Mouse (Mus musculus): ENCODE data around the gene Ggact. TPM values are rescaled to one million over a fixed set of nuclear protein-coding genes. Genes with fewer than 3 reads are reported as not detected.
A peak's percentile ranks its signal among the peaks of the same experiment; 100 is the strongest.

The Ggact gene
- 10.8 and 13.7 TPM in 2 replicates for polyA plus RNA-seq (2015; fragmentation: Nextera tagmentation; extraction: Ambion mirVana)

GRCm38 (mm10) chr14:122913657-122914056, at the start of gene Ggact:
TSS of gene Ggact (minus strand) at chr14:122913757.
- H3K4me3 ChIP-seq = peak within 1 kb of the TSS; percentile 81
- 84% methylated on average over 6 of the region's 6 CpGs for WGBS
- H3K4me1 ChIP-seq (replicated peaks) = peaks cover 14% of the 10 kb centered on the region
- no peaks in the 10 kb centered on the region for H3K36me3 ChIP-seq
- H3K9ac ChIP-seq = peak within 1 kb of the TSS; percentile 63
- no peaks in the 10 kb centered on the region for H3K9me3 ChIP-seq
- no peak for ATAC-seq (ENCODE audit: low FRiP score, low read depth)
- H3K4me2 ChIP-seq = peak within 1 kb of the TSS; percentile 99
- peaks cover 9% of the 10 kb centered on the region; the same call in 1 of the 2 replicates for H3K27me3 ChIP-seq
- no peak within 1 kb of the TSS; the same call in 1 of the 2 replicates for H3K27ac ChIP-seq (replicated peaks)

DNA sequence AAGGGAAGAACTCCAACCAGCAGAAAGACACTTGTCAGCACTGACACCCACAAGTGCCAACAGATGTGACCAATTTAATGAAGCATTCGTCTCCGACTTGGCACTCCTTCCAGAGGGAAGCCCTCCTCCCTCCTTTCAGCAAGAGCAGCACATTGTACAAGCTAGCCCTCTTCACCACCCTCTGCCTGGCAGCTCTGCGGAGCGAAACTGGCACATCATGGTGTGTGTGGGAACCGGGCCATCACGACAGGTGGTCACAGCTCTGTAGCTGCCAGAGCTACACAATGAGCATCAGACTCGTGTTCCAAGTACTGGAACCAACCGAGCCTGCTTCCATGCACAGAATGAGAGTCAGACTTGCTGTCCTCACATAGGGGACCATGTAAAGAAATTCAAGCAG, 44.4 kb upstream of the Ggact start:
- ATAC-seq (ENCODE audit: low FRiP score, low read depth) = peak; percentile 97
- H3K36me3 ChIP-seq = peaks cover 5% of the 10 kb centered on the region
- no peaks in the 10 kb centered on the region for H3K27me3 ChIP-seq
- 0 out of 2 replicates have a peak overlapping the region, but pooled peaks have one; percentile 8 for H3K27ac ChIP-seq (replicated peaks)
- 52% methylated on average over 8 of the region's 8 CpGs for WGBS
- peaks cover 3% of the 10 kb centered on the region; the same call in 1 of the 2 replicates for H3K4me1 ChIP-seq (replicated peaks)
- H3K4me3 ChIP-seq = no peak overlapping the region
- no peak overlapping the region for H3K9ac ChIP-seq
- no peak overlapping the region for H3K4me2 ChIP-seq
- no peaks in the 10 kb centered on the region for H3K9me3 ChIP-seq

DNA sequence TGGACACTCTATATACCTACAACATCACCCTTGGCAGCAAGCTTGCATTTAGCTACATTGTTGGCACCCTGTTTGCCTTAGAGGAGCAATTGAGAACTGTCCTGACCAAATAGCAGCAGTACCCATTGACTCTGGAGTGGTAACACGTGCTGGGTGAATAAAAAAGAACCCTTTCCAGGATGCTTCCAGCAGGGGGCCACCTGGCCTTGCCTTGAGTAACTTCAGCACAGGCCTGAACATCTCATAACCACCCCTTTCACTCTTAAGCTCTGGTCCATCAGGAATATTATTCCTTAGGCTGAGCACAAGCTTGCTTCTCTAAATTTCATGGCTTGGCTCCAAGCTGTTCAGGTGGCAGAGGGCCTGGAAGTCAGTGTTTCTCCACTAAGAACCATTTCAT, 39.8 kb upstream of the Ggact start:
- peak; percentile 57; the same call in 1 of the 2 replicates for ATAC-seq (ENCODE audit: low FRiP score, low read depth)
- H3K27me3 ChIP-seq = no peaks in the 10 kb centered on the region
- no peak overlapping the region for H3K4me3 ChIP-seq
- H3K9ac ChIP-seq = no peak overlapping the region
- 30% methylated on average over 1 of the region's 1 CpGs for WGBS
- peaks cover 10% of the 10 kb centered on the region; the same call in 1 of the 2 replicates for H3K36me3 ChIP-seq
- no peak overlapping the region for H3K4me2 ChIP-seq
- H3K9me3 ChIP-seq = no peaks in the 10 kb centered on the region
- peaks cover 3% of the 10 kb centered on the region; the same call in 1 of the 2 replicates for H3K4me1 ChIP-seq (replicated peaks)
- H3K27ac ChIP-seq (replicated peaks) = no peak overlapping the region

- ATAC-seq (ENCODE audit: low FRiP score, low read depth) = no peak
- 94% methylated on average over 1 of the region's 1 CpGs for WGBS
These were observed 39.0 kb upstream of the Ggact start for GRCm38 (mm10) chr14:122952556-122952955.

DNA sequence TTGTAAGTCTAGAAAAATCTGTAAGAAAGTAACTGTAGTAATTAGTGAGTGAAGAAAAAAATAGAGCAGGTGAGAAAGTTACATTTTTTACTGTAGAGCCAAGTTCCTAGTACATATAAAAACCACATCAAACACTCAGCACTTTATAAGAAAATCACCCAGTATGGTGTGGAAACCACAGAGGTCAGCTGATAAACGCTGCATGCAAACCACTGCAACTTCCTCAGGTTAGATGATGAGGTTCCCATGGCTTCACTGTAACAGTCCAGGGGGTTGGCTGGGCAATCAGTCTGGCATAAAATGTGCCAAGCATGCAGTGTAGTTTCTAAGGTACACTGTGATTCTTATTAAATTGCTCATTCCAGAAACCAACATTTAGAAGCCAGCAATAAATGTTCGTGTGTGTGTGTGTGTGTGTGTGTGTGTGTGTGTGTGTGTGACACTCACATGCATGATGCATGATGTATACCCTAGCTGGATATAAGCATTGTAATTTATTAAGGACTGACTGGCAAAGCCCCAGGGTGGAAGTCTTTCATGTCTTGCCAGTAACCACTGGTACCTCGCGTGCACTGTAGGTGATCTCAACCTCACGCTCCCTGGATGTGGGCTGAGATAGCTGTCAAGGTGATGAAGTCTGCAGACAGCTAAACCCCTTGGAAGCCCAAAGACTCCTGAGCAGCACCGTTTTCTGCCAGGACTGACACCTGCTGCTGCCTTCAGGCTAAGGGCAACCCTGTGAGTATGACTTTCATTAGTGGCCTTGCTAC, 38.3 kb upstream of the Ggact start:
- WGBS = 79% methylated on average over 6 of the region's 6 CpGs
- no peak overlapping the region for H3K4me2 ChIP-seq
- no peaks in the 10 kb centered on the region for H3K4me1 ChIP-seq (replicated peaks)
- H3K4me3 ChIP-seq = no peak overlapping the region
- H3K27ac ChIP-seq (replicated peaks) = no peak overlapping the region
- no peaks in the 10 kb centered on the region for H3K9me3 ChIP-seq
- no peak overlapping the region for H3K9ac ChIP-seq
- peaks cover 19% of the 10 kb centered on the region; the same call in 1 of the 2 replicates for H3K36me3 ChIP-seq
- no peaks in the 10 kb centered on the region for H3K27me3 ChIP-seq
- ATAC-seq (ENCODE audit: low FRiP score, low read depth) = no peak

More at GRCm38 (mm10) chr14:122952556-122952955, 39.0 kb upstream of the Ggact start:
- H3K4me2 ChIP-seq = no peak overlapping the region
- H3K9me3 ChIP-seq = no peaks in the 10 kb centered on the region
- H3K36me3 ChIP-seq = peaks cover 17% of the 10 kb centered on the region; the same call in 1 of the 2 replicates
- H3K4me1 ChIP-seq (replicated peaks) = 0 out of 2 replicates have a peak, but pooled peaks cover under 1% of the 10 kb centered on the region
- H3K27ac ChIP-seq (replicated peaks) = no peak overlapping the region
- H3K9ac ChIP-seq = no peak overlapping the region
- H3K27me3 ChIP-seq = no peaks in the 10 kb centered on the region
- H3K4me3 ChIP-seq = no peak overlapping the region

DNA sequence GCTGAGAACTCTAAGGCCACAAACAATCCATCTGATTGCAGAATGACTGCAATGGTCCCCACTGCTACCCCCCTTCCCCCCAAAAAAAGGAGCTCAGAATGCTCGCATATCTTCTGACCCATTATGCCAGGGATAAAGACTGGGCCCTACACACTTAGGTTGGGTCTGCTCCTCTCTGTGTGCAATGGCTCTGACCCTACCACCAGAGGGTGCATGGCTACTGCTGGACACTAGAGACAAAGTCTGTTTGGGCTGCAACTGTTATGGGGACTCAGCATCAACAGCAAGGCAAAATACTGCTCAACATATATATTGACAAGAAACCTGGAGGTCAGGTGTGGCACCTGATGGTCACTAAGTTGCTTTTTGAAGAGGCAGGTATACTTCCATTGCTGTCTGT, 37.4 kb upstream of the Ggact start:
- no peaks in the 10 kb centered on the region for H3K4me1 ChIP-seq (replicated peaks)
- peaks cover 19% of the 10 kb centered on the region; the same call in 1 of the 2 replicates for H3K36me3 ChIP-seq
- 84% methylated on average over 1 of the region's 1 CpGs for WGBS
- no peak overlapping the region for H3K4me3 ChIP-seq
- no peaks in the 10 kb centered on the region for H3K9me3 ChIP-seq
- no peak overlapping the region for H3K9ac ChIP-seq
- H3K27me3 ChIP-seq = no peaks in the 10 kb centered on the region
- no peak overlapping the region for H3K27ac ChIP-seq (replicated peaks)
- no peak for ATAC-seq (ENCODE audit: low FRiP score, low read depth)
- H3K4me2 ChIP-seq = no peak overlapping the region

- H3K27me3 ChIP-seq = no peaks in the 10 kb centered on the region
- 79% methylated on average over 3 of the region's 3 CpGs for WGBS
- peaks cover 28% of the 10 kb centered on the region for H3K36me3 ChIP-seq
- no peaks in the 10 kb centered on the region for H3K9me3 ChIP-seq
- 0 out of 2 replicates have a peak, but pooled peaks cover 3% of the 10 kb centered on the region for H3K4me1 ChIP-seq (replicated peaks)
- ATAC-seq (ENCODE audit: low FRiP score, low read depth) = no peak
- no peak overlapping the region for H3K9ac ChIP-seq
- H3K4me2 ChIP-seq = no peak overlapping the region
- no peak overlapping the region for H3K4me3 ChIP-seq
- no peak overlapping the region for H3K27ac ChIP-seq (replicated peaks)
These were observed 29.9 kb upstream of the Ggact start for GRCm38 (mm10) chr14:122943475-122943853.

DNA sequence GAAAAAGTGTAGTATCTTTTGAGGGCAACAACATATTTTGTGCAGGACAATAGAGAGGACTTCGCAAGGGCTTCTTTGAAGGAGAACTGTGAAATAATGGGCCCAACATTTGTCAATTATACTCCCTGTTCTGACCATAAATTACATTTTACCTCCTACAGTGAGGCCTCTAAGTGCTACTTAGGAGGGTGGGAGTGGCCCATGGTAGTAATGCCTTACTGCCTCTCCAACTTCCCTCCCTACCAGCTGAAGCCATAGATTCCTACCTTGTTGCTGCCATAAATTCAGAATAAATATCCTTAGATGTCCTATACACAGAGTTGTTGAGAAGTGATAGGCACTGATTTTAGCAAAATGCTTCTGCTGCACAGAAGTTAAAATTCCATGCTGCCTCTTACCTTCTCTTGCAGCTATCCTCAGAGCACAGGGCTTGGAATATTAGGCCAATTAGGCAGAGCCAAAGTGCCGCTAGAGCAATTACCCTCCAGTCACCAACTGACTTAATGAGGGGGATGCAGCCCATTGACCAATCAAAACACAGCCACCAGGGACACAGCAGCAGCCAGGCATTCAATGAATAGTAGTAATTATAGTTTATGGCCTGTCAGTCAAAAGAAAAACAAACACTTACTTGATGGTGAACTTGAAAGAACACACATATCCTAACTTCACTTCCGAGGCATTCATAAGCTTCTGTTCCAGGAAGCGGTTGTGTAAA, 29.4 kb upstream of the Ggact start:
- H3K4me3 ChIP-seq = no peak overlapping the region
- no peak overlapping the region for H3K9ac ChIP-seq
- H3K36me3 ChIP-seq = peaks cover 24% of the 10 kb centered on the region
- H3K27ac ChIP-seq (replicated peaks) = no peak overlapping the region
- 0 out of 2 replicates have a peak, but pooled peaks cover 3% of the 10 kb centered on the region for H3K4me1 ChIP-seq (replicated peaks)
- H3K9me3 ChIP-seq = no peaks in the 10 kb centered on the region
- no peak overlapping the region for H3K4me2 ChIP-seq
- 59% methylated on average over 4 of the region's 4 CpGs for WGBS
- H3K27me3 ChIP-seq = no peaks in the 10 kb centered on the region
- ATAC-seq (ENCODE audit: low FRiP score, low read depth) = 0 out of 2 replicates have a peak, but pooled peaks have one; percentile 30

- no peaks in the 10 kb centered on the region for H3K9me3 ChIP-seq
- H3K27ac ChIP-seq (replicated peaks) = no peak overlapping the region
- H3K4me1 ChIP-seq (replicated peaks) = no peaks in the 10 kb centered on the region
- ATAC-seq (ENCODE audit: low FRiP score, low read depth) = no peak
- H3K9ac ChIP-seq = no peak overlapping the region
- H3K27me3 ChIP-seq = no peaks in the 10 kb centered on the region
- H3K4me2 ChIP-seq = no peak overlapping the region
- 73% methylated on average over 1 of the region's 1 CpGs for WGBS
- H3K36me3 ChIP-seq = peaks cover 30% of the 10 kb centered on the region
- H3K4me3 ChIP-seq = no peak overlapping the region
These were observed 22.9 kb upstream of the Ggact start for GRCm38 (mm10) chr14:122936460-122936859.

GRCm38 (mm10) chr14:122920011-122920410, 6.5 kb upstream of the Ggact start:
- H3K4me3 ChIP-seq = no peak overlapping the region
- no peak for ATAC-seq (ENCODE audit: low FRiP score, low read depth)
- H3K4me2 ChIP-seq = no peak overlapping the region
- no peak overlapping the region for H3K27ac ChIP-seq (replicated peaks)
- no peak overlapping the region for H3K9ac ChIP-seq
- WGBS = 74% methylated on average over 5 of the region's 5 CpGs
- peaks cover 3% of the 10 kb centered on the region; the same call in 1 of the 2 replicates for H3K36me3 ChIP-seq
- no peaks in the 10 kb centered on the region for H3K27me3 ChIP-seq
- H3K4me1 ChIP-seq (replicated peaks) = no peaks in the 10 kb centered on the region
- no peaks in the 10 kb centered on the region for H3K9me3 ChIP-seq

DNA sequence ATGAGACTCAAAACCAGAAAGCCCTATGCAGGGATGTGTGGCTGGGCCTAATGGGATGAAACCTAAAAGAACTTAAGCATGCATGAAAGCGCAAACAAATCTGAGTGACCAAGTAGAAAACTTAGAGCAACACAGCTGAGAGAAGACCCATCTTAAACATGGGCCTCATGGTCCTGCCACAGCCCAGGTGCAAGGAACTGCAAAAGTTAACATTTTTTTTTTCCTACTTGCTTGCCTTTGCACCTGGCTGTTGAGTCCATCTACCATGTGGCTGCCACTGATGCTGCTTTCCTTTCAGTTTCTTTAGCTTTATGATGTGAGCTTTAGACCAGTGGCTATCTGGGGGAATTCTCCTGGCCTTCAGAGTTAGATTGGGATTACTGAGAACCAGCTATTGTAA, 4.1 kb upstream of the Ggact start:
- Histone ChIP-seq H3K4me1 (replicated peaks) (peaks cover 8% of the 10 kb centered on the region; the same call in 1 of the 2 replicates), H3K9ac (no peak overlapping the region), H3K4me2 (no peak overlapping the region), H3K27me3 (no peaks in the 10 kb centered on the region), H3K9me3 (no peaks in the 10 kb centered on the region), H3K27ac (replicated peaks) (no peak overlapping the region), H3K4me3 (no peak overlapping the region), H3K36me3 (no peaks in the 10 kb centered on the region; the same call in 1 of the 2 replicates)
- 97% methylated on average over 1 of the region's 1 CpGs for WGBS
- ATAC-seq (ENCODE audit: low FRiP score, low read depth) = no peak
